Mouse (Mus musculus) heart, embryonic 11.5 days (tissue): Measurements from ENCODE around the gene Uqcc1. TPM values are rescaled to one million over a fixed set of nuclear protein-coding genes. Genes with fewer than 3 reads are reported as not detected.
"Not testable (repeated sequence)": the region's sequence is repeated elsewhere in the genome, so short reads cannot be mapped to it uniquely, and the experiment has no call there.

Experiments
- ATAC-seq: fragments of 200-750 bp; cut with Nextera tagmentation; replicated peaks from 2 replicates; pipeline ENCODE4 v1.8.0; 2017; ENCODE audit warnings: moderate library complexity; ENCODE audit not compliant: insufficient number of reproducible peaks, low FRiP score, low TSS enrichment
- H3K27ac ChIP-seq: fragments of 300-500 bp; sonication (generic); 2 replicates; pipeline ENCODE4 v1.5.1; 2014; ENCODE audit warnings: mild to moderate bottlenecking, low read depth, low read length
- H3K27me3 ChIP-seq: fragments of 300-500 bp; sonication (generic); 2 replicates; pipeline ENCODE4 v1.6.1; 2014; ENCODE audit warnings: mild to moderate bottlenecking, low read length, mixed read lengths; ENCODE audit not compliant: control insufficient read depth, insufficient read depth
- H3K36me3 ChIP-seq: fragments of 300-500 bp; sonication (generic); 2 replicates; pipeline ENCODE4 v1.6.1; 2014; ENCODE audit warnings: mild to moderate bottlenecking, low read length, moderate library complexity, mixed read lengths; ENCODE audit not compliant: control insufficient read depth, insufficient read depth
- H3K4me1 ChIP-seq: fragments of 300-500 bp; sonication (generic); 2 replicates; pipeline ENCODE4 v1.6.1; 2014; ENCODE audit warnings: low read length; ENCODE audit not compliant: control insufficient read depth, insufficient read depth
- H3K4me2 ChIP-seq: fragments of 300-500 bp; sonication (generic); 2 replicates; pipeline ENCODE4 v1.6.1; 2014; ENCODE audit warnings: mild to moderate bottlenecking, moderate library complexity
- H3K4me3 ChIP-seq: fragments of 300-500 bp; sonication (generic); 2 replicates; pipeline ENCODE4 v1.5.1; 2014; ENCODE audit warnings: low read depth, low read length
- H3K9ac ChIP-seq: fragments of 300-500 bp; sonication (generic); 2 replicates; pipeline ENCODE4 v1.6.1; 2014; ENCODE audit warnings: mild to moderate bottlenecking, low read depth, low read length, moderate library complexity
- H3K9me3 ChIP-seq: fragments of 300-500 bp; sonication (generic); replicated peaks from 2 replicates; pipeline ENCODE4 v1.6.1; 2016; ENCODE audit warnings: low read length; ENCODE audit not compliant: control insufficient read depth
- WGBS: fragments of 180-500 bp; shearing (Covaris S2); extraction: QIAGEN DNeasy Blood & Tissue Kit; methylation state at CpG from one replicate; pipeline ENCODE4 v1.1.7; 2014; ENCODE audit not compliant: insufficient replicate concordance; 5-methylcytosine and 5-hydroxymethylcytosine counted together
- polyA plus RNA-seq: library from polyadenylated mRNA; unstranded; fragments of >200 nt; fragmentation: Nextera tagmentation; extraction: Ambion mirVana; gene quantifications from 2 replicates; pipeline ENCODE4 v1.2.1, GENCODE M21; 2014

Gene Uqcc1
- polyA plus RNA-seq, 1 experiment from 2014 or later, result 86.7 TPM

GRCm38 (mm10) chr2:155834732-155835131 lies 95.4 kb downstream of the Uqcc1 start, which contains the start of gene Fam83c:
Fam83c (minus strand) TSS chr2:155834854.
- no peaks in the 10 kb centered on the region for H3K36me3 ChIP-seq
- H3K27me3 ChIP-seq, result peaks cover 5% of the 10 kb centered on the region; the same call in 1 of the 2 replicates
- no peak for ATAC-seq
- 66% methylated on average over 9 of the region's 9 CpGs for WGBS
- H3K27ac ChIP-seq, result no peak within 1 kb of the TSS
- no peak within 1 kb of the TSS for H3K9ac ChIP-seq
- no peaks in the 10 kb centered on the region for H3K9me3 ChIP-seq
- no peak within 1 kb of the TSS for H3K4me3 ChIP-seq
- H3K4me1 ChIP-seq, result no peaks in the 10 kb centered on the region
- H3K4me2 ChIP-seq, result no peak within 1 kb of the TSS

GRCm38 (mm10) chr2:155832087-155832486 lies 98.0 kb downstream of the Uqcc1 start:
- H3K27ac ChIP-seq, H3K4me1 ChIP-seq, H3K9ac ChIP-seq, ATAC-seq, H3K9me3 ChIP-seq, H3K36me3 ChIP-seq, H3K4me3 ChIP-seq, H3K27me3 ChIP-seq, H3K4me2 ChIP-seq: not testable (repeated sequence)
- 67% methylated on average over 1 of the region's 1 CpGs for WGBS

- no peak overlapping the region for H3K9ac ChIP-seq
- no peaks in the 10 kb centered on the region for H3K36me3 ChIP-seq
- H3K4me2 ChIP-seq, result no peak overlapping the region
- 52% methylated on average over 9 of the region's 9 CpGs for WGBS
- no peak overlapping the region for H3K27ac ChIP-seq
- H3K9me3 ChIP-seq, result no peaks in the 10 kb centered on the region
- no peak overlapping the region for H3K4me3 ChIP-seq
- no peak for ATAC-seq
- H3K27me3 ChIP-seq, result peaks cover 5% of the 10 kb centered on the region; the same call in 1 of the 2 replicates
- peaks cover 6% of the 10 kb centered on the region; the same call in 1 of the 2 replicates for H3K4me1 ChIP-seq
Measured at GRCm38 (mm10) chr2:155831302-155831701, 98.8 kb downstream of the Uqcc1 start.

- Histone ChIP-seq H3K27ac (no peak overlapping the region), H3K4me2 (no peak overlapping the region), H3K4me3 (no peak overlapping the region), H3K27me3 (peaks cover 5% of the 10 kb centered on the region; the same call in 1 of the 2 replicates), H3K9ac (no peak overlapping the region), H3K4me1 (peaks cover 6% of the 10 kb centered on the region; the same call in 1 of the 2 replicates), H3K36me3 (no peaks in the 10 kb centered on the region), H3K9me3 (no peaks in the 10 kb centered on the region)
- WGBS, result 80% methylated on average over 8 of the region's 8 CpGs
- ATAC-seq, result no peak
Measured at GRCm38 (mm10) chr2:155830841-155831240, 99.3 kb downstream of the Uqcc1 start.

- H3K4me2 ChIP-seq, result peak within 1 kb of the TSS; percentile 88
- peak within 1 kb of the TSS; percentile 91 for H3K4me3 ChIP-seq
- H3K27me3 ChIP-seq, result no peaks in the 10 kb centered on the region
- H3K9me3 ChIP-seq, result no peaks in the 10 kb centered on the region
- peak; percentile 85 for ATAC-seq
- H3K36me3 ChIP-seq, result peaks cover 13% of the 10 kb centered on the region; the same call in 1 of the 2 replicates
- H3K4me1 ChIP-seq, result peaks cover 12% of the 10 kb centered on the region
- peak within 1 kb of the TSS; percentile 90 for H3K9ac ChIP-seq
- 3% methylated on average over 27 of the region's 27 CpGs for WGBS
- H3K27ac ChIP-seq, result peak within 1 kb of the TSS; percentile 84
Measured at GRCm38 (mm10) chr2:155826630-155827424, 103.3 kb downstream of the Uqcc1 start, which contains the start of gene Eif6. Eif6 (minus strand) TSS chr2:155826925.

GRCm38 (mm10) chr2:155825904-155826629 lies 104.0 kb downstream of the Uqcc1 start:
- peak overlapping the region; percentile 88 for H3K4me2 ChIP-seq
- H3K9ac ChIP-seq, result peak overlapping the region; percentile 90
- peak overlapping the region; percentile 84 for H3K27ac ChIP-seq
- H3K9me3 ChIP-seq, result no peaks in the 10 kb centered on the region
- H3K4me1 ChIP-seq, result peaks cover 12% of the 10 kb centered on the region
- peak overlapping the region; percentile 91 for H3K4me3 ChIP-seq
- H3K27me3 ChIP-seq, result no peaks in the 10 kb centered on the region
- peaks cover 17% of the 10 kb centered on the region; the same call in 1 of the 2 replicates for H3K36me3 ChIP-seq
- no peak for ATAC-seq
- WGBS, result 2% methylated on average over 52 of the region's 52 CpGs

- Histone ChIP-seq H3K9ac (no peak overlapping the region), H3K4me3 (no peak overlapping the region), H3K9me3 (no peaks in the 10 kb centered on the region), H3K27me3 (no peaks in the 10 kb centered on the region), H3K4me2 (no peak overlapping the region), H3K27ac (no peak overlapping the region), H3K36me3 (peaks cover 17% of the 10 kb centered on the region; the same call in 1 of the 2 replicates), H3K4me1 (peaks cover 12% of the 10 kb centered on the region)
- WGBS, result 97% methylated on average over 8 of the region's 8 CpGs
- ATAC-seq, result no peak
Measured at GRCm38 (mm10) chr2:155823722-155824121, 106.4 kb downstream of the Uqcc1 start.

GRCm38 (mm10) chr2:155820779-155821178 lies 109.3 kb downstream of the Uqcc1 start:
- no peak for ATAC-seq
- 91% methylated on average over 5 of the region's 5 CpGs for WGBS
- Histone ChIP-seq H3K4me3 (no peak overlapping the region), H3K27me3 (no peaks in the 10 kb centered on the region), H3K9ac (no peak overlapping the region), H3K36me3 (peaks cover 17% of the 10 kb centered on the region; the same call in 1 of the 2 replicates), H3K4me2 (no peak overlapping the region), H3K9me3 (no peaks in the 10 kb centered on the region), H3K4me1 (peaks cover 10% of the 10 kb centered on the region), H3K27ac (no peak overlapping the region)
